Mouse (Mus musculus) limb, embryonic 15.5 days (tissue): ENCODE results near the gene Nptxr. TPM values are rescaled to one million over a fixed set of nuclear protein-coding genes. Genes with fewer than 3 reads are reported as not detected.

Source experiments
- ATAC-seq: fragments of 200-750 bp; cut with Nextera tagmentation; 2 replicates; pipeline ENCODE4 v1.8.0; 2017; ENCODE audit warnings: low read depth, moderate TSS enrichment; ENCODE audit not compliant: insufficient number of reproducible peaks, low FRiP score, low TSS enrichment
- H3K27ac ChIP-seq: fragments of 300-500 bp; sonication (generic); 2 replicates; pipeline ENCODE4 v1.5.1; 2015; ENCODE audit warnings: moderate library complexity, mild to moderate bottlenecking, inconsistent platforms
- H3K27me3 ChIP-seq: fragments of 300-500 bp; sonication (generic); 2 replicates; pipeline ENCODE4 v1.6.1; 2015; ENCODE audit warnings: inconsistent platforms
- H3K36me3 ChIP-seq: fragments of 300-500 bp; sonication (generic); 2 replicates; pipeline ENCODE4 v1.6.1; 2015; ENCODE audit warnings: inconsistent platforms
- H3K4me1 ChIP-seq: fragments of 300-500 bp; sonication (generic); 2 replicates; pipeline ENCODE4 v1.6.1; 2015; ENCODE audit warnings: inconsistent platforms
- H3K4me2 ChIP-seq: fragments of 300-500 bp; sonication (generic); 2 replicates; pipeline ENCODE4 v1.6.1; 2015; ENCODE audit warnings: mild to moderate bottlenecking, inconsistent platforms
- H3K4me3 ChIP-seq: fragments of 300-500 bp; sonication (generic); 2 replicates; pipeline ENCODE4 v1.5.1; 2015; ENCODE audit warnings: mild to moderate bottlenecking, inconsistent platforms
- H3K9ac ChIP-seq: fragments of 300-500 bp; sonication (generic); 2 replicates; pipeline ENCODE4 v1.6.1; 2015; ENCODE audit warnings: inconsistent platforms
- H3K9me3 ChIP-seq: fragments of 300-500 bp; sonication (generic); 2 replicates; pipeline ENCODE4 v1.6.1; 2016; ENCODE audit warnings: inconsistent platforms
- WGBS: fragments of 180-500 bp; shearing (Covaris S2); methylation state at CpG from one replicate; pipeline ENCODE4 v1.1.7; 2015; 5-methylcytosine and 5-hydroxymethylcytosine counted together
- polyA plus RNA-seq: library from polyadenylated mRNA; unstranded; fragments of >200 nt; fragmentation: Nextera tagmentation; extraction: Ambion mirVana; gene quantifications from 2 replicates; pipeline ENCODE4 v1.2.1, GENCODE M21; 2015

Gene Nptxr
- polyA plus RNA-seq, 1 experiment from 2014 or later = 6.5 TPM

- Histone ChIP-seq H3K27ac (no peak overlapping the region), H3K9me3 (no peaks in the 10 kb centered on the region), H3K4me3 (no peak overlapping the region), H3K27me3 (no peaks in the 10 kb centered on the region), H3K9ac (no peak overlapping the region), H3K4me2 (no peak overlapping the region), H3K4me1 (peaks cover 28% of the 10 kb centered on the region), H3K36me3 (no peaks in the 10 kb centered on the region)
- 72% methylated on average over 7 of the region's 7 CpGs for WGBS
- ATAC-seq = no peak
These were observed 28.9 kb downstream of the Nptxr start for GRCm38 (mm10) chr15:79775662-79776061.

- under 1% methylated on average over 50 of the region's 50 CpGs for WGBS
- peak overlapping the region; percentile 66 for H3K9ac ChIP-seq
- peak overlapping the region; percentile 66 for H3K4me2 ChIP-seq
- no peaks in the 10 kb centered on the region for H3K36me3 ChIP-seq
- peak; percentile 95 for ATAC-seq
- H3K27ac ChIP-seq = peak overlapping the region; percentile 82
- H3K27me3 ChIP-seq = no peaks in the 10 kb centered on the region
- no peaks in the 10 kb centered on the region for H3K9me3 ChIP-seq
- peak overlapping the region; percentile 95 for H3K4me3 ChIP-seq
- H3K4me1 ChIP-seq = peaks cover 31% of the 10 kb centered on the region
These were observed 30.2 kb downstream of the Nptxr start for GRCm38 (mm10) chr15:79774117-79775027.

GRCm38 (mm10) chr15:79770629-79771240 is 33.8 kb downstream of the Nptxr start:
- no peak overlapping the region for H3K27ac ChIP-seq
- H3K9ac ChIP-seq = no peak overlapping the region
- no peaks in the 10 kb centered on the region for H3K9me3 ChIP-seq
- no peaks in the 10 kb centered on the region for H3K36me3 ChIP-seq
- WGBS = 51% methylated on average over 21 of the region's 21 CpGs
- no peak overlapping the region for H3K4me3 ChIP-seq
- ATAC-seq = no peak
- H3K4me1 ChIP-seq = peaks cover 43% of the 10 kb centered on the region
- no peak overlapping the region for H3K4me2 ChIP-seq
- no peaks in the 10 kb centered on the region for H3K27me3 ChIP-seq

GRCm38 (mm10) chr15:79768302-79768701 is 36.3 kb downstream of the Nptxr start:
- Histone ChIP-seq H3K4me1 (peaks cover 45% of the 10 kb centered on the region), H3K4me3 (no peak overlapping the region), H3K36me3 (peaks cover 10% of the 10 kb centered on the region; the same call in 1 of the 2 replicates), H3K9ac (no peak overlapping the region), H3K4me2 (no peak overlapping the region), H3K27ac (no peak overlapping the region), H3K9me3 (no peaks in the 10 kb centered on the region), H3K27me3 (no peaks in the 10 kb centered on the region)
- WGBS = 71% methylated on average over 6 of the region's 6 CpGs
- ATAC-seq = no peak

GRCm38 (mm10) chr15:79767327-79767961 is 37.1 kb downstream of the Nptxr start:
- Histone ChIP-seq H3K27ac (no peak overlapping the region), H3K36me3 (peaks cover 18% of the 10 kb centered on the region; the same call in 1 of the 2 replicates), H3K27me3 (no peaks in the 10 kb centered on the region), H3K4me3 (no peak overlapping the region), H3K4me1 (peaks cover 37% of the 10 kb centered on the region), H3K9ac (no peak overlapping the region), H3K4me2 (no peak overlapping the region), H3K9me3 (no peaks in the 10 kb centered on the region)
- WGBS = 78% methylated on average over 16 of the region's 16 CpGs
- no peak for ATAC-seq

GRCm38 (mm10) chr15:79766586-79767071 is 37.9 kb downstream of the Nptxr start:
- no peak overlapping the region for H3K27ac ChIP-seq

GRCm38 (mm10) chr15:79766168-79766567 is 38.4 kb downstream of the Nptxr start:
- Histone ChIP-seq H3K4me3 (no peak overlapping the region), H3K27ac (no peak overlapping the region), H3K4me2 (no peak overlapping the region), H3K27me3 (no peaks in the 10 kb centered on the region), H3K9ac (no peak overlapping the region), H3K9me3 (no peaks in the 10 kb centered on the region), H3K4me1 (peaks cover 34% of the 10 kb centered on the region), H3K36me3 (peaks cover 30% of the 10 kb centered on the region)
- 51% methylated on average over 9 of the region's 10 CpGs for WGBS
- no peak for ATAC-seq

More at GRCm38 (mm10) chr15:79766586-79767071, 37.9 kb downstream of the Nptxr start:
- no peak overlapping the region for H3K4me3 ChIP-seq
- WGBS = 86% methylated on average over 10 of the region's 10 CpGs
- H3K9me3 ChIP-seq = no peaks in the 10 kb centered on the region
- peaks cover 26% of the 10 kb centered on the region for H3K36me3 ChIP-seq
- H3K4me2 ChIP-seq = no peak overlapping the region
- ATAC-seq = no peak
- no peak overlapping the region for H3K9ac ChIP-seq
- peaks cover 37% of the 10 kb centered on the region for H3K4me1 ChIP-seq
- H3K27me3 ChIP-seq = no peaks in the 10 kb centered on the region

- Histone ChIP-seq H3K9me3 (no peaks in the 10 kb centered on the region), H3K27ac (no peak overlapping the region)
- ATAC-seq = no peak
These were observed 39.2 kb downstream of the Nptxr start for GRCm38 (mm10) chr15:79765361-79765760.

GRCm38 (mm10) chr15:79764539-79765267 is 39.9 kb downstream of the Nptxr start:
- Histone ChIP-seq H3K27me3 (no peaks in the 10 kb centered on the region), H3K27ac (no peak overlapping the region), H3K4me2 (no peak overlapping the region), H3K4me1 (peaks cover 26% of the 10 kb centered on the region), H3K36me3 (peaks cover 36% of the 10 kb centered on the region), H3K9ac (no peak overlapping the region), H3K4me3 (no peak overlapping the region), H3K9me3 (no peaks in the 10 kb centered on the region)
- 72% methylated on average over 11 of the region's 11 CpGs for WGBS
- no peak for ATAC-seq

More at GRCm38 (mm10) chr15:79765361-79765760, 39.2 kb downstream of the Nptxr start:
- H3K36me3 ChIP-seq = peaks cover 36% of the 10 kb centered on the region
- no peaks in the 10 kb centered on the region for H3K27me3 ChIP-seq
- no peak overlapping the region for H3K4me2 ChIP-seq
- no peak overlapping the region for H3K9ac ChIP-seq
- H3K4me3 ChIP-seq = no peak overlapping the region
- 64% methylated on average over 2 of the region's 2 CpGs for WGBS
- H3K4me1 ChIP-seq = peaks cover 26% of the 10 kb centered on the region

- peaks cover 36% of the 10 kb centered on the region for H3K36me3 ChIP-seq
- ATAC-seq = no peak
- 91% methylated on average over 7 of the region's 7 CpGs for WGBS
These were observed 40.8 kb downstream of the Nptxr start for GRCm38 (mm10) chr15:79763601-79764246.

GRCm38 (mm10) chr15:79763001-79763400 is 41.6 kb downstream of the Nptxr start:
- Histone ChIP-seq H3K4me1 (peaks cover 24% of the 10 kb centered on the region), H3K4me2 (no peak overlapping the region), H3K27me3 (no peaks in the 10 kb centered on the region), H3K27ac (no peak overlapping the region), H3K9me3 (no peaks in the 10 kb centered on the region), H3K9ac (no peak overlapping the region), H3K36me3 (peaks cover 36% of the 10 kb centered on the region), H3K4me3 (no peak overlapping the region)
- WGBS = 86% methylated on average over 9 of the region's 9 CpGs
- ATAC-seq = no peak

More at GRCm38 (mm10) chr15:79763601-79764246, 40.8 kb downstream of the Nptxr start:
- H3K27ac ChIP-seq = no peak overlapping the region
- no peaks in the 10 kb centered on the region for H3K9me3 ChIP-seq
- no peak overlapping the region for H3K9ac ChIP-seq
- H3K27me3 ChIP-seq = no peaks in the 10 kb centered on the region
- no peak overlapping the region for H3K4me2 ChIP-seq
- peaks cover 26% of the 10 kb centered on the region for H3K4me1 ChIP-seq
- no peak overlapping the region for H3K4me3 ChIP-seq
